Mouse (Mus musculus) pancreas, adult 10 weeks (tissue): ENCODE measurements around the gene Clec1a. TPM values are rescaled to one million over a fixed set of nuclear protein-coding genes. Genes with fewer than 3 reads are reported as not detected.

Experiments used
- polyA plus RNA-seq: library from polyadenylated mRNA; stranded (reverse); fragments of 350-450 nt; fragmentation: Illumina TruSeq; extraction: RNeasy Lipid Tissue Mini Kit (QIAGEN cat#74804); gene quantifications from one replicate; pipeline ENCODE4 v1.2.3, GENCODE M21; 2015; ENCODE audit warnings: low read depth, low replicate concordance; ENCODE audit not compliant: insufficient read depth

Clec1a gene
- 2.3 TPM for polyA plus RNA-seq

GRCm38 (mm10) chr6:129451411-129452039 lies at the start of gene Clec1a:
TSS of gene Clec1a (minus strand) at chr6:129452000.

GRCm38 (mm10) chr6:129408562-129408961 lies 43.2 kb downstream of the Clec1a start, which contains the start of gene Clec9a:
TSS of gene Clec9a (plus strand) at chr6:129408862.

GRCm38 (mm10) chr6:129396997-129397396 lies 54.8 kb downstream of the Clec1a start, which contains the start of gene Clec1b:
TSS of gene Clec1b (plus strand) at chr6:129397297.

GRCm38 (mm10) chr6:129385774-129386173 lies 66.0 kb downstream of the Clec1a start, which contains the start of gene Clec12b:
TSS of gene Clec12b (minus strand) at chr6:129385874.

Other genes starting within 250 kb of the Clec1a start
- not detected for gene Cd69, start 176.6 kb downstream of the Clec1a start, polyA plus RNA-seq
- gene 4922502D21Rik, start 120.2 kb downstream of the Clec1a start, polyA plus RNA-seq: not detected
- gene Clec12a, start 109.3 kb downstream of the Clec1a start, polyA plus RNA-seq: 0.76 TPM
- gene Clec12b, start 66.1 kb downstream of the Clec1a start, polyA plus RNA-seq: 0.78 TPM
- gene Clec1b, start 54.7 kb downstream of the Clec1a start, polyA plus RNA-seq: not detected
- 0.90 TPM for gene Clec9a, start 43.1 kb downstream of the Clec1a start, polyA plus RNA-seq
- gene Olr1, start 55.2 kb upstream of the Clec1a start, polyA plus RNA-seq: not detected
- not detected for gene Tmem52b, start 60.6 kb upstream of the Clec1a start, polyA plus RNA-seq
- 44.3 TPM for gene Gabarapl1, start 81.2 kb upstream of the Clec1a start, polyA plus RNA-seq
- gene Klre1, start 125.9 kb upstream of the Clec1a start, polyA plus RNA-seq: not detected
- not detected for gene Klrd1, start 139.8 kb upstream of the Clec1a start, polyA plus RNA-seq
- not detected for gene Klrk1, start 171.9 kb upstream of the Clec1a start, polyA plus RNA-seq
- not detected for gene Klrc3, start 191.3 kb upstream of the Clec1a start, polyA plus RNA-seq
- gene Klrc2, start 208.7 kb upstream of the Clec1a start, polyA plus RNA-seq: not detected
- not detected for gene Klrc1, start 227.0 kb upstream of the Clec1a start, polyA plus RNA-seq